Mouse (Mus musculus): ENCODE data around the gene Gm49776. TPM values are rescaled to one million over a fixed set of nuclear protein-coding genes. Genes with fewer than 3 reads are reported as not detected.

Gene Gm49776
- polyA plus RNA-seq, 1 experiment from 2014 or later = 2.5 TPM

MicroRNAs encoded within 50 kb of the gene (microRNA counts, 519-probe panel; counts per million panel counts)
- 177 counts per million, percentile 53 among the panel's probes with 10 or more counts for microRNA mmu-miR-1306

Small RNA genes lying within 50 kb of the gene (microRNA-seq; reads per million reads assigned to microRNA genes)
- gene Gm24572 = 3.0 reads per million, percentile 4 among the genes with 10 or more reads in this experiment
- 300 reads per million, percentile 65 among the genes with 10 or more reads in this experiment for gene Mir1306

Other genes starting within 250 kb of the Gm49776 start
- 164 and 168 TPM in 2 replicates for gene Dgcr6, start 205.5 kb downstream of the Gm49776 start, polyA plus RNA-seq (2015; fragmentation: Nextera tagmentation; extraction: Ambion mirVana)
- gene Prodh, start 168.1 kb downstream of the Gm49776 start, polyA plus RNA-seq (2015; fragmentation: Nextera tagmentation; extraction: Ambion mirVana) = 3.7 and 6.3 TPM in 2 replicates
- gene Rtn4r, start 130.7 kb downstream of the Gm49776 start, polyA plus RNA-seq (2015; fragmentation: Nextera tagmentation; extraction: Ambion mirVana) = 7.3 and 7.8 TPM in 2 replicates
- gene Ccdc188, start 40.4 kb downstream of the Gm49776 start, polyA plus RNA-seq (2015; fragmentation: Nextera tagmentation; extraction: Ambion mirVana) = 0.13 TPM in 1 of 2 replicates, not detected in the other
- gene Zdhhc8, start 23.2 kb downstream of the Gm49776 start, polyA plus RNA-seq (2015; fragmentation: Nextera tagmentation; extraction: Ambion mirVana) = 7.7 and 8.4 TPM in 2 replicates
- 116 and 126 TPM in 2 replicates for gene Trmt2a, start 9.6 kb downstream of the Gm49776 start, polyA plus RNA-seq (2015; fragmentation: Nextera tagmentation; extraction: Ambion mirVana)
- 726 and 766 TPM in 2 replicates for gene Ranbp1, start 9.6 kb downstream of the Gm49776 start, polyA plus RNA-seq (2015; fragmentation: Nextera tagmentation; extraction: Ambion mirVana)
- gene Dgcr8, start 30.9 kb upstream of the Gm49776 start, polyA plus RNA-seq (2015; fragmentation: Nextera tagmentation; extraction: Ambion mirVana) = 37.7 and 44.0 TPM in 2 replicates
- 59.2 and 63.2 TPM in 2 replicates for gene Tango2, start 89.8 kb upstream of the Gm49776 start, polyA plus RNA-seq (2015; fragmentation: Nextera tagmentation; extraction: Ambion mirVana)
- gene Arvcf, start 89.9 kb upstream of the Gm49776 start, polyA plus RNA-seq (2015; fragmentation: Nextera tagmentation; extraction: Ambion mirVana) = 77.2 and 95.0 TPM in 2 replicates
- gene Txnrd2, start 168.1 kb upstream of the Gm49776 start, polyA plus RNA-seq (2015; fragmentation: Nextera tagmentation; extraction: Ambion mirVana) = 23.4 and 25.1 TPM in 2 replicates
- 64.0 and 70.1 TPM in 2 replicates for gene Comt, start 168.5 kb upstream of the Gm49776 start, polyA plus RNA-seq (2015; fragmentation: Nextera tagmentation; extraction: Ambion mirVana)
- gene Gnb1l, start 240.4 kb upstream of the Gm49776 start, polyA plus RNA-seq (2015; fragmentation: Nextera tagmentation; extraction: Ambion mirVana) = 14.5 and 14.8 TPM in 2 replicates
- 3.6 TPM in 2 replicates for gene Rtl10, start 240.6 kb upstream of the Gm49776 start, polyA plus RNA-seq (2015; fragmentation: Nextera tagmentation; extraction: Ambion mirVana)

Data from forebrain, embryonic 13.5 days (tissue).